Mouse (Mus musculus) midbrain, postnatal 0 days (tissue): ENCODE results near the gene Tmem235. TPM values are rescaled to one million over a fixed set of nuclear protein-coding genes. Genes with fewer than 3 reads are reported as not detected.

Source experiments
- ATAC-seq: fragments of 200-750 bp; cut with Nextera tagmentation; 2 replicates; pipeline ENCODE4 v1.8.0; 2017; ENCODE audit warnings: moderate number of reproducible peaks, mild to moderate bottlenecking, moderate TSS enrichment, moderate library complexity; ENCODE audit not compliant: low FRiP score
- DNase-seq: peaks from one replicate; pipeline ENCODE4 v3.0.0-alpha.2; 2015; ENCODE audit warnings: low spot score
- H3K27ac ChIP-seq: fragments of 300-500 bp; sonication (generic); 2 replicates; pipeline ENCODE4 v1.5.1; 2014; ENCODE audit warnings: low read depth, mild to moderate bottlenecking, low read length, mixed read lengths
- H3K27me3 ChIP-seq: fragments of 300-500 bp; sonication (generic); 2 replicates; pipeline ENCODE4 v1.6.1; 2014; ENCODE audit warnings: low read length, control low read depth, mixed read lengths; ENCODE audit not compliant: insufficient read depth
- H3K36me3 ChIP-seq: fragments of 300-500 bp; sonication (generic); 2 replicates; pipeline ENCODE4 v1.6.1; 2014; ENCODE audit warnings: low read length, control low read depth, mixed read lengths; ENCODE audit not compliant: insufficient read depth
- H3K4me1 ChIP-seq: fragments of 300-500 bp; sonication (generic); 2 replicates; pipeline ENCODE4 v1.6.1; 2014; ENCODE audit warnings: mild to moderate bottlenecking, control low read depth, antibody characterized with exemption, low read length, mixed read lengths; ENCODE audit not compliant: insufficient read depth
- H3K4me2 ChIP-seq: fragments of 300-500 bp; sonication (generic); 2 replicates; pipeline ENCODE4 v1.6.1; 2014; ENCODE audit warnings: low read depth, mild to moderate bottlenecking, low read length, mixed read lengths; ENCODE audit not compliant: poor library complexity, severe bottlenecking
- H3K4me3 ChIP-seq: fragments of 300-500 bp; sonication (generic); 2 replicates; pipeline ENCODE4 v1.5.1; 2014; ENCODE audit warnings: low read depth, mild to moderate bottlenecking, low read length, moderate library complexity
- H3K9ac ChIP-seq: fragments of 300-500 bp; sonication (generic); replicated peaks from 2 replicates; pipeline ENCODE4 v1.6.1; 2014; ENCODE audit warnings: mild to moderate bottlenecking, low read length, moderate library complexity, mixed read lengths; ENCODE audit not compliant: poor library complexity, severe bottlenecking
- H3K9me3 ChIP-seq: fragments of 300-500 bp; sonication (generic); 2 replicates; pipeline ENCODE4 v1.6.1; 2016; ENCODE audit warnings: low read length, control low read depth
- CTCF ChIP-seq: IDR thresholded peaks from 2 replicates; pipeline ENCODE4 v1.5.1; 2016; ENCODE audit warnings: antibody characterized with exemption, mild to moderate bottlenecking
- WGBS: fragments of 180-500 bp; shearing (Covaris S2); extraction: QIAGEN DNeasy Blood & Tissue Kit; methylation state at CpG from one replicate; pipeline ENCODE4 v1.1.7; 2014; 5-methylcytosine and 5-hydroxymethylcytosine counted together
- polyA plus RNA-seq: library from polyadenylated mRNA; unstranded; fragments of >200 nt; fragmentation: Nextera tagmentation; extraction: Ambion mirVana; gene quantifications from 2 replicates; pipeline ENCODE4 v1.2.1, GENCODE M21; 2015
- total RNA-seq: library from RNA; depleted of rRNA; stranded (reverse); fragments of >200 nt; gene quantifications from 2 replicates; pipeline ENCODE4 v1.2.3, GENCODE M21; 2014

The Tmem235 gene
- total and polyA plus RNA-seq, 2 experiments from 2014 or later = 0.16 TPM; not detected in 1

GRCm38 (mm10) chr11:117852875-117853274 lies 7.7 kb upstream of the Tmem235 start:
- no peak overlapping the region for H3K4me3 ChIP-seq
- WGBS = 91% methylated on average over 3 of the region's 3 CpGs
- no peak for ATAC-seq
- no peak for DNase-seq
- TF ChIP-seq CTCF = no peak
- H3K36me3 ChIP-seq = no peaks in the 10 kb centered on the region
- H3K4me1 ChIP-seq = peaks cover 5% of the 10 kb centered on the region
- no peaks in the 10 kb centered on the region for H3K27me3 ChIP-seq
- H3K9me3 ChIP-seq = no peaks in the 10 kb centered on the region
- H3K4me2 ChIP-seq = no peak overlapping the region
- no peak overlapping the region for H3K9ac ChIP-seq
- H3K27ac ChIP-seq = no peak overlapping the region

- Histone ChIP-seq H3K9ac (no peak overlapping the region), H3K36me3 (no peaks in the 10 kb centered on the region), H3K4me2 (no peak overlapping the region), H3K4me1 (peaks cover 4% of the 10 kb centered on the region), H3K27ac (no peak overlapping the region), H3K27me3 (no peaks in the 10 kb centered on the region), H3K4me3 (no peak overlapping the region), H3K9me3 (no peaks in the 10 kb centered on the region)
- DNase-seq (no peak), ATAC-seq (no peak)
- TF ChIP-seq CTCF = no peak
- WGBS = 96% methylated on average over 9 of the region's 9 CpGs
These were observed 6.3 kb upstream of the Tmem235 start for GRCm38 (mm10) chr11:117854241-117854640.

GRCm38 (mm10) chr11:117855360-117855759 lies 5.2 kb upstream of the Tmem235 start:
- no peak for DNase-seq

GRCm38 (mm10) chr11:117855975-117856374 lies 4.6 kb upstream of the Tmem235 start:
- H3K27ac ChIP-seq = no peak overlapping the region
- ATAC-seq = no peak
- WGBS = 86% methylated on average over 1 of the region's 1 CpGs
- peaks cover 12% of the 10 kb centered on the region for H3K27me3 ChIP-seq
- no peak overlapping the region for H3K4me3 ChIP-seq
- H3K9me3 ChIP-seq = no peaks in the 10 kb centered on the region
- no peak for TF ChIP-seq CTCF
- no peaks in the 10 kb centered on the region for H3K4me1 ChIP-seq
- no peak overlapping the region for H3K4me2 ChIP-seq
- no peak for DNase-seq
- H3K36me3 ChIP-seq = no peaks in the 10 kb centered on the region
- no peak overlapping the region for H3K9ac ChIP-seq

More at GRCm38 (mm10) chr11:117855360-117855759, 5.2 kb upstream of the Tmem235 start:
- Histone ChIP-seq H3K4me3 (no peak overlapping the region), H3K27ac (no peak overlapping the region), H3K4me1 (no peaks in the 10 kb centered on the region), H3K4me2 (no peak overlapping the region), H3K36me3 (no peaks in the 10 kb centered on the region), H3K27me3 (peaks cover 6% of the 10 kb centered on the region; the same call in 1 of the 2 replicates), H3K9me3 (no peaks in the 10 kb centered on the region), H3K9ac (no peak overlapping the region)
- no peak for ATAC-seq
- WGBS = 96% methylated on average over 5 of the region's 5 CpGs
- no peak for TF ChIP-seq CTCF

- Histone ChIP-seq H3K4me1 (no peaks in the 10 kb centered on the region), H3K9ac (no peak overlapping the region), H3K9me3 (no peaks in the 10 kb centered on the region), H3K36me3 (no peaks in the 10 kb centered on the region), H3K27me3 (peaks cover 18% of the 10 kb centered on the region), H3K4me3 (no peak overlapping the region), H3K4me2 (no peak overlapping the region), H3K27ac (no peak overlapping the region)
- no peak for TF ChIP-seq CTCF
- no peak for ATAC-seq
- DNase-seq = no peak
- 95% methylated on average over 10 of the region's 10 CpGs for WGBS
These were observed 3.1 kb upstream of the Tmem235 start for GRCm38 (mm10) chr11:117857462-117857861.

- peaks cover 18% of the 10 kb centered on the region for H3K27me3 ChIP-seq
- H3K9me3 ChIP-seq = no peaks in the 10 kb centered on the region
- H3K27ac ChIP-seq = no peak overlapping the region
- H3K36me3 ChIP-seq = no peaks in the 10 kb centered on the region
- no peak for TF ChIP-seq CTCF
- 56% methylated on average over 3 of the region's 3 CpGs for WGBS
- no peak for DNase-seq
- no peak overlapping the region for H3K9ac ChIP-seq
- no peaks in the 10 kb centered on the region for H3K4me1 ChIP-seq
- H3K4me3 ChIP-seq = no peak overlapping the region
- no peak for ATAC-seq
- H3K4me2 ChIP-seq = no peak overlapping the region
These were observed 2.2 kb upstream of the Tmem235 start for GRCm38 (mm10) chr11:117858392-117858791.
